12 mouse cellular contexts compared by ENCODE assay signal in genomic region chr17:31419598-31419950, GRCm38 (mm10). TPM values are rescaled to one million over a fixed set of nuclear protein-coding genes. Genes with fewer than 3 reads are reported as not detected.
DNase-seq lines count a peak whose midpoint lies in the region; ATAC-seq and TF ChIP-seq lines count a peak whose summit lies in the region.
"Had no signal": no experiment of that assay in that cellular context is flagged by ENCODE, and none has a peak within 500 bp of the region (broad histone marks: within the 10 kb centered on the region; RNA-seq: fewer than 3 reads in every experiment).

No protein-coding gene starts in this region.

- H3K27me3 ChIP-seq in heart, embryonic 12.5 days (replicated peaks): no peaks in the 10 kb centered on the region
- 0 out of 2 replicates have a peak, but pooled peaks cover 3% of the 10 kb centered on the region for H3K27me3 ChIP-seq in kidney, embryonic 15.5 days
- H3K27me3 ChIP-seq in kidney, adult 2 months (replicated peaks; ENCODE audit: control insufficient read depth, insufficient read depth, low read length): no peaks in the 10 kb centered on the region
- no peaks in the 10 kb centered on the region for H3K27me3 ChIP-seq in hindbrain, embryonic 16.5 days (replicated peaks; ENCODE audit: control insufficient read depth, insufficient read depth, low read length)

- no peaks in the 10 kb centered on the region for H3K9me3 ChIP-seq in heart, embryonic 12.5 days (replicated peaks)
- no peaks in the 10 kb centered on the region for H3K9me3 ChIP-seq in kidney, embryonic 15.5 days (replicated peaks)
- no peaks in the 10 kb centered on the region for H3K9me3 ChIP-seq in hindbrain, embryonic 16.5 days (ENCODE audit: control insufficient read depth, low read length)

- no peak for DNase-seq in heart, adult 8-10 months (ENCODE audit: low spot score)
- no peak for DNase-seq in kidney, adult 2 months
- DNase-seq in MN1 (ENCODE audit: low spot score): peak; percentile 49
- DNase-seq in urinary bladder, postnatal 25 days (ENCODE audit: low spot score): no peak
- DNase-seq: gastrocnemius, postnatal 10 days; liver; thymus, adult 2 months had no signal

- ATAC-seq in heart, embryonic 12.5 days (ENCODE audit: insufficient number of reproducible peaks, low FRiP score): no peak
- no peak for ATAC-seq in kidney, embryonic 15.5 days (replicated peaks; ENCODE audit: low FRiP score)
- no peak for ATAC-seq in hindbrain, embryonic 16.5 days
- ATAC-seq: activated CD4-positive, CD25-positive, alpha-beta regulatory T cell, adult 4 months had no signal

- H3K4me2 ChIP-seq in heart, embryonic 12.5 days: no peak overlapping the region
- H3K4me2 ChIP-seq in kidney, embryonic 15.5 days: no peak overlapping the region
- no peak overlapping the region for H3K4me2 ChIP-seq in hindbrain, embryonic 16.5 days (ENCODE audit: low read length)

- 54% methylated on average over 2 of the region's 2 CpGs for WGBS in heart, embryonic 12.5 days
- 77% methylated on average over 2 of the region's 2 CpGs for WGBS in kidney, embryonic 15.5 days
- 58% methylated on average over 2 of the region's 2 CpGs for WGBS in kidney, adult 2 months
- 75% methylated on average over 2 of the region's 2 CpGs for WGBS in hindbrain, embryonic 16.5 days

- TF ChIP-seq POLR2A in kidney, adult 2 months (IDR thresholded peaks at IDR 0.05; ENCODE audit: low read depth, low read length): no peak

- peak overlapping the region; percentile 20; the same call in 1 of the 2 replicates for H3K27ac ChIP-seq in heart, embryonic 12.5 days (ENCODE audit: poor library complexity, severe bottlenecking)
- peak overlapping the region; percentile 77 for H3K27ac ChIP-seq in kidney, embryonic 15.5 days
- no peak overlapping the region for H3K27ac ChIP-seq in kidney, adult 2 months (ENCODE audit: insufficient read depth, low read depth, low read length)
- H3K27ac ChIP-seq in hindbrain, embryonic 16.5 days (ENCODE audit: low read depth, low read length): peak overlapping the region; percentile 63
- H3K27ac ChIP-seq: left cerebral cortex, adult 2 months had no signal

- no peak for TF ChIP-seq CTCF in kidney, adult 2 months (conservative IDR thresholded peaks at IDR 0.05; ENCODE audit: insufficient read depth, insufficient read length, low read depth, low read length)

- H3K36me3 ChIP-seq in heart, embryonic 12.5 days: no peaks in the 10 kb centered on the region
- H3K36me3 ChIP-seq in kidney, embryonic 15.5 days: peaks cover 29% of the 10 kb centered on the region
- H3K36me3 ChIP-seq in kidney, adult 2 months (ENCODE audit: control insufficient read depth, insufficient read depth, low read length): no peaks in the 10 kb centered on the region
- H3K36me3 ChIP-seq in hindbrain, embryonic 16.5 days (ENCODE audit: control insufficient read depth, insufficient read depth, low read length): peaks cover 19% of the 10 kb centered on the region

- H3K4me3 ChIP-seq in heart, embryonic 12.5 days: no peak overlapping the region
- no peak overlapping the region for H3K4me3 ChIP-seq in kidney, embryonic 15.5 days (replicated peaks)
- no peak overlapping the region for H3K4me3 ChIP-seq in kidney, adult 2 months (ENCODE audit: insufficient read depth, low read depth, low read length)
- H3K4me3 ChIP-seq in hindbrain, embryonic 16.5 days (ENCODE audit: low read length): no peak overlapping the region
- H3K4me3 ChIP-seq: left cerebral cortex, adult 2 months had no signal

- no peak overlapping the region for H3K9ac ChIP-seq in heart, embryonic 12.5 days
- H3K9ac ChIP-seq in kidney, embryonic 15.5 days: no peak overlapping the region
- H3K9ac ChIP-seq in hindbrain, embryonic 16.5 days (ENCODE audit: low read depth, low read length): no peak overlapping the region

- H3K4me1 ChIP-seq in heart, embryonic 12.5 days (replicated peaks): peaks cover 33% of the 10 kb centered on the region
- peaks cover 35% of the 10 kb centered on the region for H3K4me1 ChIP-seq in kidney, embryonic 15.5 days
- H3K4me1 ChIP-seq in kidney, adult 2 months (ENCODE audit: control insufficient read depth, insufficient read depth, low read length): no peaks in the 10 kb centered on the region
- H3K4me1 ChIP-seq in hindbrain, embryonic 16.5 days (ENCODE audit: control insufficient read depth, insufficient read depth, low read depth, low read length): peaks cover 8% of the 10 kb centered on the region; the same call in 1 of the 2 replicates

RNA-seq across cellular contexts. Expression of gene Pde9a, which starts 33.6 kb away (rescaled TPM):
- 5.5 and 5.6 TPM in 2 replicates for polyA plus RNA-seq in heart, embryonic 12.5 days (2016; fragmentation: Nextera tagmentation; extraction: Ambion mirVana)
- total RNA-seq in heart, adult 8-10 months (2022): 1 to 10 TPM; 3.1 to 5.5 (median 4.2) TPM
- 27.6 and 34.9 TPM in 2 replicates for polyA plus RNA-seq in kidney, embryonic 15.5 days (2015; fragmentation: Nextera tagmentation; extraction: Ambion mirVana)
- 74.3 and 106 TPM in 2 replicates for polyA plus RNA-seq in kidney, adult 2 months (2012; rRNA removed)
- polyA plus RNA-seq in hindbrain, embryonic 16.5 days (2015; fragmentation: Nextera tagmentation; extraction: Ambion mirVana): 30.3 and 34.4 TPM in 2 replicates
